Mouse (Mus musculus) 3T3-L1 (cell line): Measurements from ENCODE around the gene Ptprm.

ENCODE experiments used
- DNase-seq: peaks from one replicate; pipeline ENCODE4 v3.0.0-alpha.2; 2015; ENCODE audit warnings: low read depth, low spot score

The Ptprm gene

DNA sequence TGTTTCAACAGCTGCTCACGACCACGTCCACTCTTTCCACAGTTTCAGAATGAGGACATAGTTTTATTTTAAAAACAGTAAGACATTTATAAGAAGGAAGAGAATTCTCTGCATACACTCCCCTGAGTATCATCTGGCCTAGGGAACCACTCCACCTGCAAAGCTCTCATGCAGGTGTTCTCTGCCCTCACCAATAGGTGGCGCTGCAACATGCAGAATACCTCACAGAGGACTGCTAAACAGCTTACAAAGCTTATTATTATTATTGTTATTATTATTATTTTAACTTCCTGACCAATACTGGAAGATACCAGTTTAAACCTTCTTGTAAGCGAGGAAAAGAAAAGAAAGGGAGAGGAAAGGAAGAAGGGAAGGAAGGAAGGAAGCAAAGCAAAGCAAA is 673.6 kb downstream of the Ptprm start:
- peak; percentile 43 for DNase-seq

DNA sequence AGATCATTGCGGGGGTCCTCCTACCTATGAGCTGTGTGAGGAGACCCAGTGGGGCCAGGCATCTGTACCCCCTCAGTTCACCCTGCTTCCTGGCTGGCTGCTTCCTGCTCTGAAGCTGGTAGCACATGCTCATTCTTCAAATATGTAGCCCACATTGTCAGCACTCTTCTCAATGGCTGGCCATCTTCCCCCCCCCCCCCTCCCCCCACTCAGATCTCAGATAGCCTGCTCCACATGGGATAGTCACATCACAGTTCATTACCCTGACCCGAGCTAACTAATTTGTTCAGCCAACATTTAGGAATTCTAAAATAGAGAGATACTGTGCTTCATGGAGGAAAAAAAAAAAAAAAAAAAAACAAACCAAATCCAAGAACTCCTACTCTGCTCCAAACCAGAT is 679.6 kb downstream of the Ptprm start:
- no peak for DNase-seq

DNA sequence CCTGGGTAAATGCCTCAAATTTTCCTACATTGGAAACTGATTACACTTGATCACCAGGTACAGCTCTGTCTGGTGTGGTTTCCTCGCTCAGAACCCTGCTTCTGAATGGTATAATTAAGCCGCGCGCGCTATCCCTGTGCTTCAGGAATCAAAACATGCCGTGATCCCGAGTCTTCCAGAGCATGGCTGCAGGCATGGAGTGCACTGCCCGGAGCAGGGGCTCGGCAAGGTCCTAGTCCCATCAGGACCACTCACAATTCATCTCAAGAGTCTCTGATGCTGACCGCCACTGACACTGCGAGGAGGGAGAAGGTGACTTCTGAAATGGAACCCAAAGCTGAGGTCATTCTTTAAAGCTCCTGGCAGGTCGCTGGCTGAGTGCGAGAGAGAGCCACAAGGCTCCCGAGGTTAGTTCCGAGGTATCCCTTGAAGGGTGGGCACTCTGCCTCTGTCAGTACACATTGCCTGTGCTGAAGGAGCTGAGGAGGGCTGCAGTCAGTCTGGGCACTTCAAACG is 682.5 kb downstream of the Ptprm start:
- no peak for DNase-seq

DNA sequence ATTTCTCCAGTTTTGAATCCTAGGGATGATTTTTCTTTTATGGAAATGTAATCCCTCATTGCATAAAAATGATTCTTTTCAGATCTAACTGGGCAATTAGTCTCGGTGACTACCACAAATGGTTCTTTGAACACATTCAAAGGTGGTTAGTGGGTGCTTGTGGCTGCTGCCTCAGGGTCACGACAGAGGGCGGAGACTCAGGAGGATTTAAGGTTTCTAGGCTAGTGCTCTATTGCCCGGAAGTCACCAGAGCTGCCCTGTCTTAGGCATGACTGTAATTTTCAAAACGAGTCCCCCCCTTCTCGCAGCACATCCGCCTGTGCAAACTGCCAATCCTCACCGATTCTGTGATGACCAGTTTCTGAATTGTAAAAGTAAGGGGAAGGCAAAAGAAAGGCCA is 683.0 kb downstream of the Ptprm start:
- DNase-seq, result no peak

DNA sequence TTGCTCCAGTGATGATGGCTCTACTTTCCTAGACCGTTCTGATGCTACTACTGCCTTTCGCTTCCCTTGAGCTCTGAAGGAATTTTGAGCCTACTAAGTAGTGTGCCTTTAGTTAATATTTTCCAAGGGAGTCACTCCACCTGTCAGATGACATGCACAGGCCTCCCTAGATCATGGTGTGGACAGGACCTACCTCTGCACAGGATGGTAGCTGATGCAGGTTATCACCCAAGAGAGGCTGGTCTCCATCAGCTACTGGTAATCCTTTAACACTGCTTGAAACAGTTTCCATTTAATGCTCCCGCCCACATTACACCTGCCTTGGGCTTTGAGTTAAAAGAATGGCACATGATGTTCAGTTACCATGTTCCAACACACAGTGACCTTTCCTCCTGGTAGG is 688.5 kb downstream of the Ptprm start:
- DNase-seq, result no peak

DNA sequence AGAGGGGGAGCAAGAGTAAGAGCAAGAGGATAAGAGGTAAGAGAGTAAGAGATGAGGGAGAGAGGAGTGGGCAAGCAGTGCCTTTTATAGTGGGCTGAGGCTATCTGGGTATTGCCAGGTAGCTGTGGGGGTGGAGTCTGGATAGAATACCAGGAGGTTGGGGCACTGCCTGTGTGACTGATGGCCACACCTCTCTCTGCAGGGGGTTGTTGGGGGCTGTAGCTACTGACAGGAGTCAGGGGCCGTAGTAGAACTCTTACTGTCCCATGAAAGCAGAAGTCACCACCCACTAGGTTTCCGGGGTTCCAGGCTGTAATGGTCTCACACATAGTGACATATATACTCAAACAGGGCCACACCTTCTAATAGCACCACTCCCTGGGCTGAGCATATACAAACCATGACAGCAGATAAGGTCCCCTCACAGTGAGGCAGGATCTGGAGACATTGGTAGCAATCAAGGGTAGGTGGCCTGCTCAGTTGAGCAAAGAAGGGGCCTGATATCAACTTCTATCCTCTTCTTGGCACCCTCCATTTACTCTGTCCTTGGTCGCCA is 689.0 kb downstream of the Ptprm start:
- no peak for DNase-seq

DNA sequence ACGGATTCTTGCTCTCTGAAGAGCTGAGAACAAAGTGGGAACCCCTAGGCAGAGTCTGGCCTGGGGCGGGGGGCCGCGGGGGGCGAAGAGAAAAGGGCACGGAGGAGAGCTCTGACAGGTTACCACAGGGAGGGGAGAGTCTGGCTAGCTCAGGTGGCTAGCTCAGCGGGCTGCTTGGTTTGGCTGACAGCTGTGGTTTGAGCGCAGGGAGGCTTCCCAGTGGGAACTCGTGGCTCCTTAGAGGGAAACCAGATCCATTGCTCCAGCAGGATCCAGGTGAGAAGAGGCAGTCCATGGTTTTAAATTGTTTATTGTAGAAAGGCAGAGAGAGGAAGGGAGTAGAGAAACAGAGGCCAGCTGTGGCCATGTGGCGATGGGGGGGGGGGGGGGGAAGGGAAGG is 689.5 kb downstream of the Ptprm start:
- DNase-seq, result no peak

DNA sequence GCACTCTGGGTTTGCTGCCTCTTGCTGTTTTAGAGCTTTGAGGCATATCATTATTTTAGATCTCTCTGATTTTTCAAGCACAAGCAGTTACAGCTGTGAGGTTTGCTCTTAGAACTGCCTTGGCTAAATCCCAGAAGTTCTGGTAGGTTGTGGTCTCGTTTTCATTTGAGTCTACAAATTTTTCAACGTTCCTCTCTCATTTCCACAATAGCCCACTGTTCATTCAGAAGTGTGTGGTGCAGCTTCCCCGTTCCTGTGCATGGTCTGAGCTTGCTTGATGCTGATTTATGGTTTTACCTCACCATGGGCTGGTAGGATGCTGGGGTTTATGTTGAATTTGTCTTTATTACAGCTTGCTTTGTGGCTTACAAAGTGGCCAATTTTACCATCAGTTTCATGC is 695.0 kb downstream of the Ptprm start:
- DNase-seq, result no peak

DNA sequence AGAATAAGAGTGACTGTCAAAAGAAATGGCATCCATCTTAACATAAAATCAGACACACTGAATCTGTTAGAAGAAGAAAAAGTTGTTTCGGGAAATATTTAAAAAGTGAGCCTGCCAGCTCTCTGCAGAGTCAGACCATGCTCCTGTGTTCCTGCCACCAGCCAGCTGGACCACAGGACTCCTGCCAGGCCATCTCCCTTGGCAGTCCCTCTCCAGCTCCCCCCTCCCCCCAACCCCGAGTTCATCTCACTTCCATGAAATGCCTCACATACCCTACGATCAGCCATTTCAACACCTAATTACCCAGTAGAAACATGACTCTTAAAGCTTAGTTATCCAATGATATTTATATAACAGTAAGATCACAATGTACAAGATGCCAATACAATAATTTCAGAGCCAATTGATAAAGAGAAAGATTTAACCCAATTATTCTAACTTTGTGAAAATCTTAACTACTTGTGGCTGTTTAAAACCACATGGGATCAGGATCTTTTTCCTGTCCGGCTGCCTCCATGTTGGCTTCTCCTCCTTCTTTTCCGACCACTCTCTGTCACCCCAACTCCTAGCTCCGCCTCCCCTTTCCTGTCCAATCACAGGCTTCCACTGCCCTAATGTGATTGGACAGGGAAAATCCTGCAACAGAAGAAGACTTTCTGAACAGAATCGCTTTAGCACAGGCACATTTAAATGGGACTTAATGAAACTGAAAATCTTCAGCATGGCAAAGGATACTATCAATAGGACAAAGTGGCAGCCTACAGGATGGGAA is 716.1 kb downstream of the Ptprm start:
- DNase-seq, result no peak

DNA sequence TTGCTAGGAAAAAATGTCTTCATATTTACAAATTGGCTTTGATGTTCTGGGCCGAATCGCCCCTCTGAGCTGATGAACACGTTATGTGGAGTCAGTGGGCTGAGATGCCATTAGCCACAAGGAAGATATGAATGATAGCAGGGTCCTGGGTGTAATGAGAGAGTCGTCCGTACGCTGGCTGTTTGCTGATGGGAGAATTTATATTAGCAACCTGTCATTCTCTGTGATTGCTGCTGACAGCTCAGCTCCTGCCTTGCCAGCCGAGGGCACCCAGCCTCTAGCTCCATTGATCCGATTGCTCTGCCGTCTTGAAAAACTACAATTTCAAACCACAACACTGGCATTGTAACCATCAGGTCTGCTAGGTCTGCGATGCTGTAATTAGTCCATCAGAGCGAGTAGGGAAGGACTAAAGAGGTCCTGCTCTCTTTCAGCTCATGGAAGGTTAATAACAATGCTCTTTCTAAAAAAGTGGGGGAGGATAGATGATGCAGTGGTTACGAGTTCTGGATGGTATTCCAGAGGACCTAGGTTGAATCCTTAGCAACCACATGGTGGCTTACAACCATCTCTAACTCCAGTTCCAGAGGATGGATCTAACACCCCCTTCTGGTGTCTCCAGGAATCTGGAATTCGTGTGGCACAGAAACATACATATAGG is 734.1 kb downstream of the Ptprm start:
- no peak for DNase-seq

DNA sequence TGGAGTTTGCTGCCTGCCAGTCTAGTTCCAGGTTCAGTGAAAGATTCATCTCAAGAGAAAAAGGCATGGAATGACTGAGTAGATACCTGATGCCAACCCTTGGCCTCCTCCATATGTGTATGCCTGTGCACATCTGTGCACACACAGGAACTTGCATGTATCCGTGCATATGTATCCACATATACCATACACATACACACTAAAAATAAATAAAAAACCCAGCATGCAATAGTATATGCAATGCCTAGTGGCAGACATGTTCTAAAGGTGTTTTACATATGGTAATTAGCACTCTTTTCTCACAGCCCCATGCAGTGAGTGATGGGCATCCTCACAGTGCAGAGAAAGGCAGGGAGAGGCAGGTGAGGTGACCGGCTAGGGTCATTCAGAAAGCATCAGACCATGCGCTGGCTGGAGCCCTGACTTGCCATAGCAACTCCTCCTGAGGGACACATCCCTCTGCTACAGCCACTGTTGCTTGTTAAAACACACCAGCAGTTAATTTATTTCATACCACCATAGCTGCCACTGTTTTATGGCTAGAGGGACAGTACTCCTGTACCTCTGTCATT is 734.9 kb downstream of the Ptprm start:
- DNase-seq, result no peak
